Mouse (Mus musculus): ENCODE data around the gene Plcb3. TPM values are rescaled to one million over a fixed set of nuclear protein-coding genes. Genes with fewer than 3 reads are reported as not detected.
"Not testable (repeated sequence)": the region's sequence is repeated elsewhere in the genome, so short reads cannot be mapped to it uniquely, and the experiment has no call there.

Plcb3 gene
- polyA plus RNA-seq, 1 experiment from 2014 or later, result 55.9 TPM

DNA sequence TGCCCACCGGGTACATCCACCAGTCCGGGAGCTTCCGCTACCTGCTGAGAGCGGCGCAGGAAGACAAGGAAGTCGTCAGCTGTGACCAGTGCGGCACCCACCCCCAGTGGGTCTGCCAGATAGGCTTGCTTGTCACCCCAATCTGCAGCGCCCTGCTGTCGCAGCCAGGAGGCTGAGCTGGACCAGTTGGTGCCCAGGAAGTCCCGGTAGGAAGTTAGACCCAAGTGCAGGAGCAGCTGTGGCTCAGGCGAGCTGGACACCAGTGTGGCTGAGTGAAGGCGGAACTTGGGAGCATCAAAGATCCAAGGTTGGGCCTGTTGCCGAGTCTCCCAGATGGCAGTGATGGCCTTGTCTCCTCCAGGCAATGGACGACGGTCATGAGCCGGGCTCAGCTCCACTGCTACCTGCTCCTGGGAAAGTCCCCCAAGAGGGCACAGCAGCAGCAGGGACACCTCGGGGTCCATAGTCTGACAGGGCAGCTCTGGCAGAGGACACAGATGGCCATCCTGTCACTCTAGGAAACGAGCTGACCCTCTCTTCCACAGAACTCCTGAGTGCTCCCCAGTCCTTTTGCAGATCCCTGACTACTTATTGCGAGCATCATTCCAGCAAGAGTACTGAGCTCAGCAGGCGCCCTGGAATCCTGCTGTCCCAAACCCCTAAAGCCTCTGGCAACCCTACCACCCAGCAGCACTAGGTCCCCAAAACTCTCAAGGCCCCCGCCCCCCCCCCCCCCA lies 19.2 kb upstream of the Plcb3 start:
- peak overlapping the region; percentile 55 for H3K4me3 ChIP-seq (ENCODE audit: low read depth, low read length)
- no peak for DNase-seq
- peaks cover 20% of the 10 kb centered on the region for H3K36me3 ChIP-seq (ENCODE audit: insufficient read depth)
- peaks cover 18% of the 10 kb centered on the region for H3K4me1 ChIP-seq (ENCODE audit: insufficient read depth)
- H3K9ac ChIP-seq, result peak overlapping the region; percentile 68
- H3K27me3 ChIP-seq (ENCODE audit: insufficient read depth, low read length), result 0 out of 2 replicates have a peak, but pooled peaks cover 2% of the 10 kb centered on the region
- no peaks in the 10 kb centered on the region for H3K9me3 ChIP-seq (ENCODE audit: low read depth, low read length)
- no peak for TF ChIP-seq CTCF (IDR thresholded peaks at IDR 0.05; ENCODE audit: low read depth)
- 39% methylated on average over 20 of the region's 21 CpGs for WGBS
- no peak overlapping the region for H3K27ac ChIP-seq (ENCODE audit: low read depth)
- ATAC-seq (ENCODE audit: insufficient read depth), result no peak
- H3K4me2 ChIP-seq, result peak overlapping the region; percentile 92

DNA sequence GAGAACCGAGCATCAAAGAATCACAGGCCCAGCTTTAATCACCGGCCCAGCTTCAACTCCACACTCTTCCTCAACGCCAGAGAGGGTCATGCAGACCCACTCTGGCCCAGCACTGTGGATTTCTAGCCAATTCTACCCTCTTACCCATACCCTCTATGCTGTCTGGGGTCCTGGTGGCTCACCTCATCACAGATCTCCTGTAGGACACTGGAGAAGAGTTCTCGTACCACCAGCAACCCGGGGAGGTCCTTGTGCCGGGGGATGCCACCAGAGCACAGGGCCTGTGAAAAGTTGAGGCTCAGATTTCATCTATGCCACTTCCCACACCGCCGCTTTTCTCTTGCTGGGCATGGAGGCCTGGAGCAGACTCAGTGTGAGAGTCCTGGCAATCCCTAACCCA lies 18.2 kb upstream of the Plcb3 start:
- Histone ChIP-seq H3K4me1 (ENCODE audit: insufficient read depth) (peaks cover 18% of the 10 kb centered on the region), H3K27ac (ENCODE audit: low read depth) (no peak overlapping the region), H3K9me3 (ENCODE audit: low read depth, low read length) (no peaks in the 10 kb centered on the region), H3K9ac (no peak overlapping the region), H3K4me2 (peak overlapping the region; percentile 92; the same call in 1 of the 2 replicates), H3K36me3 (ENCODE audit: insufficient read depth) (peaks cover 11% of the 10 kb centered on the region), H3K27me3 (ENCODE audit: insufficient read depth, low read length) (0 out of 2 replicates have a peak, but pooled peaks cover 2% of the 10 kb centered on the region), H3K4me3 (ENCODE audit: low read depth, low read length) (no peak overlapping the region)
- ATAC-seq (ENCODE audit: insufficient read depth), result no peak
- 77% methylated on average over 8 of the region's 8 CpGs for WGBS
- DNase-seq, result no peak
- no peak for TF ChIP-seq CTCF (IDR thresholded peaks at IDR 0.05; ENCODE audit: low read depth)

DNA sequence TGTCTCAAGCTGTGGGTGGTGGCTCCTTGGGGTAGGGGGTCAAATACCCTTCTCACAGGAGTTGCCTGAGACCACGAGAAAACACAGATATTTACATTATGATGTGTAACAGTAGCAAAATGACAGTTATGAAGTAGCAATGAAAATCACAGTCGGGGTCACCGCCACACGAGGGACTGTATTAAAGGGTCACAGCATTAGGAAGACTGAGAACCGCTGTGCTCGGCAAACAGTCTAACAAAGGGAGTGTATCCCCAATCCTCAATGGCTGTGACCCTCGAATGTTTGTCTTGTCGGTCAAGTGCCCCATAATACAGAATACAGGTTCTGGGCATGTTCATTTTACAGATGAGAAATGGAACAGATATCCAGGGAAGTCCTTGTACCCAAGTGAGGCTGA lies 17.7 kb upstream of the Plcb3 start:
- WGBS, result 65% methylated on average over 8 of the region's 8 CpGs
- no peak for TF ChIP-seq CTCF (IDR thresholded peaks at IDR 0.05; ENCODE audit: low read depth)
- no peak overlapping the region for H3K27ac ChIP-seq (ENCODE audit: low read depth)
- no peak for ATAC-seq (ENCODE audit: insufficient read depth)
- H3K4me3 ChIP-seq (ENCODE audit: low read depth, low read length), result no peak overlapping the region
- no peak overlapping the region for H3K9ac ChIP-seq
- H3K9me3 ChIP-seq (ENCODE audit: low read depth, low read length), result no peaks in the 10 kb centered on the region
- DNase-seq, result no peak
- H3K36me3 ChIP-seq (ENCODE audit: insufficient read depth), result peaks cover 6% of the 10 kb centered on the region
- H3K4me2 ChIP-seq, result no peak overlapping the region
- 0 out of 2 replicates have a peak, but pooled peaks cover 2% of the 10 kb centered on the region for H3K27me3 ChIP-seq (ENCODE audit: insufficient read depth, low read length)
- peaks cover 18% of the 10 kb centered on the region for H3K4me1 ChIP-seq (ENCODE audit: insufficient read depth)

DNA sequence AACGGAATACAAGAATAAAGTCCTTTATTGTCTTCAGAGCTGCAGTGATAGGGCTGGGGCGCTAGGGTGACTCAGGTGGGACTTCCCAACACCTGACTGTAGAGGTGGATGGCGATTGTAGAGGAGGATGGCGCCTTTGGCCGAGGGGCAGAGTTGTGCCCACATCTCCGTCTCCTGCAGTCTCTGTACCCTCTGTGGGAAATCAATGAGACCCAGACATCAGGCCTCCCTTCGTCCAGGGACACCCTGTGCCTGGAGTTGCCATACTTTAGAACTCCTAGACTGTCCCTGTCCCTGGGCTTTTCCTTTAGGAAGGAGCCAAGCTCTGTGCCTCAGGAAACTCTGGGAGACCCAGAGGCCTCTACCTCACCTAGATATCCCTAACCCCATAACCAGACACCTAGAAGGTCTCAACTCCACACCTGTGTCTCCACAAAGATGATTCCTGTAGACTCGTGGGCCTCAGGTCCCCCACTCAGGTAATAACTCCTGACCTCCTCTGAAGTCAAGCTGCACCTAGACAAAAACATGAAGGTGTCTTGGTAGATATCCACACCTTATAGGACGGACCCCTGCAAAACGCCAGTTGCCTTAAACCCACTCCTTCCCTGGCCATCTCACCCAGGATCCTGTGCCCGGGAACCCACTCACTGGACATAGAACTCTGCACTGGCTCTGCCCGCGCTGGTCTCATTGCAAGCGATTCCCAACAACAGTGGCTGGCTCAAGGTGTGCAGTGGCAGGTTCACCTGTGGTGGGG lies 16.9 kb upstream of the Plcb3 start:
- Histone ChIP-seq H3K4me2 (peak overlapping the region; percentile 91), H3K4me1 (ENCODE audit: insufficient read depth) (peaks cover 18% of the 10 kb centered on the region), H3K27ac (ENCODE audit: low read depth) (peak overlapping the region; percentile 69; the same call in 1 of the 2 replicates)

DNA sequence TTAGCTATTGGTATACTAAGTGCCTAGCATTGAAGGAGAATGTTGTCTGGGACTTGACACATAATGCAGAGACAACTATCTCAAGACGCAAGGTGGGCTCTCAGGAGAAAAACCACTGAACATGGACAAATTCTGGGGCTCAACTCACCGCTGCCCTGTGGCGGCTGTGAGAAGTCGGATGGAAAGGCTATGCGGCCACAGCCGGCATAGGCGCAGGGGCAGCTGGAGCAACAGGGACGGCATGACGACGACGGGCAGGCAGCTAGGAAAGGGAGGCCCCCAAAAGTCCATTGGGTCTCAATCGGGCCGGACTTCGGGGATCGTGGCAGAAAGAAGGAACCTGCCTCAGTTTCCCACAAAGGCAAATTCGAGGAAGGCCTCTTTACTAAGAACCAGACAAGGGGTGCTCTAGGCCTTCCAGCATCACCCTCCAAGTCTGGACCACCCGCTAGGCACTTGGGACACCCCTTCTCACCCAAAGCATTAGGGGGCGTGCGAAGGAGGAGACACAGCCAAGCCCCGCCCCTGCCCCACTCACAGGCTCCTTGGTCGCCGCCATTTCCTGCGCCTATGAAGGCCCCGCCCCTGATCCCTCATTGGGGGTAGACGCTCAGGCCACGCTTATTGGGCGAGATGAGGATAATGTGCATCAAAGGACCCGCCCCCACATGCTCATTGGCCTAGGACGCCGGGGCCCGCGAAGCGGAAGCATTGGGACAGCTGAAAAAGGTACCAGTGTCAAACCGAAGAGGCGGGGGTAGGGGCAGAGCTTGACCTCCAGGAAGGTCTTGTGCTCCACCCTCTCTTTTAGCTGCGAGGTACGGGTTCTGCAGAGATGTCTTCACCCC lies 16.0 kb upstream of the Plcb3 start, which contains the start of gene Dnajc4:
TSS of gene Dnajc4 (minus strand) at position 562 of the 848 bp plus-strand sequence.
- ATAC-seq (ENCODE audit: insufficient read depth) (peak; percentile 92), DNase-seq (peak; percentile 99)
- peak; percentile 33 for TF ChIP-seq CTCF (IDR thresholded peaks at IDR 0.05; ENCODE audit: low read depth)
- Histone ChIP-seq H3K36me3 (ENCODE audit: insufficient read depth) (no peaks in the 10 kb centered on the region), H3K9ac (peak within 1 kb of the TSS; percentile 66), H3K4me3 (ENCODE audit: low read depth, low read length) (peak within 1 kb of the TSS; percentile 58), H3K27ac (ENCODE audit: low read depth) (peak within 1 kb of the TSS; percentile 69; the same call in 1 of the 2 replicates), H3K27me3 (ENCODE audit: insufficient read depth, low read length) (0 out of 2 replicates have a peak, but pooled peaks cover 2% of the 10 kb centered on the region), H3K4me2 (peak within 1 kb of the TSS; percentile 91), H3K4me1 (ENCODE audit: insufficient read depth) (peaks cover 18% of the 10 kb centered on the region), H3K9me3 (ENCODE audit: low read depth, low read length) (no peaks in the 10 kb centered on the region)
- WGBS, result 1% methylated on average over 37 of the region's 37 CpGs

More for the DNA sequence above, 16.9 kb upstream of the Plcb3 start:
- no peaks in the 10 kb centered on the region for H3K36me3 ChIP-seq (ENCODE audit: insufficient read depth)
- DNase-seq (no peak), ATAC-seq (ENCODE audit: insufficient read depth) (no peak)
- peak overlapping the region; percentile 58 for H3K4me3 ChIP-seq (ENCODE audit: low read depth, low read length)
- H3K9me3 ChIP-seq (ENCODE audit: low read depth, low read length), result no peaks in the 10 kb centered on the region
- WGBS, result 58% methylated on average over 14 of the region's 14 CpGs
- H3K27me3 ChIP-seq (ENCODE audit: insufficient read depth, low read length), result 0 out of 2 replicates have a peak, but pooled peaks cover 2% of the 10 kb centered on the region
- H3K9ac ChIP-seq, result peak overlapping the region; percentile 54
- TF ChIP-seq CTCF (IDR thresholded peaks at IDR 0.05; ENCODE audit: low read depth), result peak; percentile 15; the same call in 1 of the 2 replicates

DNA sequence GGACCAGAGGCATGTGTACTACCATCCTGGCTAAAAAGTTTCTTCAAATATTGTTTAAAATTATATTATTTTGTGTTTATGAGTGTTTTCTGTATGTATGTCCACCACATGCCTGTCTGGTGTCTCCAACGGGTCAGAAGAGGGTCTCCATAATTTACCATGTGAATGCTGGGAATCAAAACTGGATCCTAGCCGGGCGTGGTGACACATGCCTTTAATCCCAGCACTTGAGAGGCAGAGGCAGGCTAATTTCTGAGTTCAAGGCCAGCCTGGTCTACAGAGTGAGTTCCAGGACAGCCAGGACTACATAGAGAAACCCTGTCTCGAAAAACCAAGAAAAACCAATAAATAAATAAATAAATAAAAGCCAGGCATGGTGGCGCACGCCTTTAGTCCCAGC lies 14.9 kb upstream of the Plcb3 start:
- DNase-seq; H3K9ac ChIP-seq; H3K27me3 ChIP-seq (ENCODE audit: insufficient read depth, low read length); ATAC-seq (ENCODE audit: insufficient read depth); H3K27ac ChIP-seq (ENCODE audit: low read depth); H3K4me3 ChIP-seq (ENCODE audit: low read depth, low read length); H3K9me3 ChIP-seq (ENCODE audit: low read depth, low read length); H3K4me2 ChIP-seq; H3K36me3 ChIP-seq (ENCODE audit: insufficient read depth): not testable (repeated sequence)
- 90% methylated on average over 6 of the region's 6 CpGs for WGBS
- H3K4me1 ChIP-seq (ENCODE audit: insufficient read depth), result peaks cover 12% of the 10 kb centered on the region

Measured in lung, embryonic 14.5 days (tissue).